Mouse (Mus musculus) midbrain, postnatal 0 days (tissue): ENCODE data around the gene Gimap7. TPM values are rescaled to one million over a fixed set of nuclear protein-coding genes. Genes with fewer than 3 reads are reported as not detected.
A peak's percentile ranks its signal among the peaks of the same experiment; 100 is the strongest.

ENCODE experiments used
- ATAC-seq: fragments of 200-750 bp; cut with Nextera tagmentation; 2 replicates; pipeline ENCODE4 v1.8.0; 2017; ENCODE audit warnings: moderate number of reproducible peaks, mild to moderate bottlenecking, moderate TSS enrichment, moderate library complexity; ENCODE audit not compliant: low FRiP score
- DNase-seq: peaks from one replicate; pipeline ENCODE4 v3.0.0-alpha.2; 2015; ENCODE audit warnings: low spot score
- H3K27ac ChIP-seq: fragments of 300-500 bp; sonication (generic); 2 replicates; pipeline ENCODE4 v1.5.1; 2014; ENCODE audit warnings: low read depth, mild to moderate bottlenecking, low read length, mixed read lengths
- H3K27me3 ChIP-seq: fragments of 300-500 bp; sonication (generic); 2 replicates; pipeline ENCODE4 v1.6.1; 2014; ENCODE audit warnings: low read length, control low read depth, mixed read lengths; ENCODE audit not compliant: insufficient read depth
- H3K36me3 ChIP-seq: fragments of 300-500 bp; sonication (generic); 2 replicates; pipeline ENCODE4 v1.6.1; 2014; ENCODE audit warnings: low read length, control low read depth, mixed read lengths; ENCODE audit not compliant: insufficient read depth
- H3K4me1 ChIP-seq: fragments of 300-500 bp; sonication (generic); 2 replicates; pipeline ENCODE4 v1.6.1; 2014; ENCODE audit warnings: mild to moderate bottlenecking, control low read depth, antibody characterized with exemption, low read length, mixed read lengths; ENCODE audit not compliant: insufficient read depth
- H3K4me2 ChIP-seq: fragments of 300-500 bp; sonication (generic); 2 replicates; pipeline ENCODE4 v1.6.1; 2014; ENCODE audit warnings: low read depth, mild to moderate bottlenecking, low read length, mixed read lengths; ENCODE audit not compliant: poor library complexity, severe bottlenecking
- H3K4me3 ChIP-seq: fragments of 300-500 bp; sonication (generic); 2 replicates; pipeline ENCODE4 v1.5.1; 2014; ENCODE audit warnings: low read depth, mild to moderate bottlenecking, low read length, moderate library complexity
- H3K9ac ChIP-seq: fragments of 300-500 bp; sonication (generic); replicated peaks from 2 replicates; pipeline ENCODE4 v1.6.1; 2014; ENCODE audit warnings: mild to moderate bottlenecking, low read length, moderate library complexity, mixed read lengths; ENCODE audit not compliant: poor library complexity, severe bottlenecking
- H3K9me3 ChIP-seq: fragments of 300-500 bp; sonication (generic); 2 replicates; pipeline ENCODE4 v1.6.1; 2016; ENCODE audit warnings: low read length, control low read depth
- CTCF ChIP-seq: IDR thresholded peaks from 2 replicates; pipeline ENCODE4 v1.5.1; 2016; ENCODE audit warnings: antibody characterized with exemption, mild to moderate bottlenecking
- WGBS: fragments of 180-500 bp; shearing (Covaris S2); extraction: QIAGEN DNeasy Blood & Tissue Kit; methylation state at CpG from one replicate; pipeline ENCODE4 v1.1.7; 2014; 5-methylcytosine and 5-hydroxymethylcytosine counted together
- polyA plus RNA-seq: library from polyadenylated mRNA; unstranded; fragments of >200 nt; fragmentation: Nextera tagmentation; extraction: Ambion mirVana; gene quantifications from 2 replicates; pipeline ENCODE4 v1.2.1, GENCODE M21; 2015
- total RNA-seq: library from RNA; depleted of rRNA; stranded (reverse); fragments of >200 nt; gene quantifications from 2 replicates; pipeline ENCODE4 v1.2.3, GENCODE M21; 2014

Gene Gimap7
- total and polyA plus RNA-seq, 2 experiments from 2014 or later = not detected

DNA sequence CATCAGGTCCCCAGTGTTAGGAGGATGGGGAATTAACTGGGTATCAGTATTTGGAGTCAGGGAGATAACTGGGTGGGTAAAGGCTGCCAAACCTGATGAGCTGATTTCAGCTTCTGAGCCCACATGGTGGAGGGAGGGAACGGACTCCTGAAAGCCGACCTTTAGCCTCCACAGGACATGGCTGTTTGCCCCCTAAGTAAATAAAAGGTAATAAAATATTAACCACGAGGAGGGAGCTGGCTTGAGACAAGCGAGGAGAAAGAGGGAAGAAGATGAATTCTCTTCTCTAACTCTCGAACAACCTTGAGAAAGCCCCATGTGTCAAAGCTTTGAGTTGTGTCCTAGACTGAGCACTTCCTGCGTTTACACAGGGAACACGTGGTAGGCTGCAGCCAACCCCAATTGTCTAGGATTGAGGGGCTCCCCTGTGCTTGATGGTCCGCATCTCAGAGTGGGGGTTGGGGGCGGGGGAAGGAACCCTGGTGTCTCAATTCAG, 23.3 kb downstream of the Gimap7 start:
- Histone ChIP-seq H3K36me3 (no peaks in the 10 kb centered on the region), H3K4me1 (no peaks in the 10 kb centered on the region), H3K9me3 (no peaks in the 10 kb centered on the region), H3K4me2 (peak overlapping the region; percentile 73), H3K9ac (no peak overlapping the region), H3K27ac (no peak overlapping the region), H3K4me3 (peak overlapping the region; percentile 36; the same call in 1 of the 2 replicates), H3K27me3 (no peaks in the 10 kb centered on the region)
- 34% methylated on average over 9 of the region's 9 CpGs for WGBS
- peak; percentile 15 for DNase-seq
- TF ChIP-seq CTCF = no peak
- peak; percentile 71 for ATAC-seq

DNA sequence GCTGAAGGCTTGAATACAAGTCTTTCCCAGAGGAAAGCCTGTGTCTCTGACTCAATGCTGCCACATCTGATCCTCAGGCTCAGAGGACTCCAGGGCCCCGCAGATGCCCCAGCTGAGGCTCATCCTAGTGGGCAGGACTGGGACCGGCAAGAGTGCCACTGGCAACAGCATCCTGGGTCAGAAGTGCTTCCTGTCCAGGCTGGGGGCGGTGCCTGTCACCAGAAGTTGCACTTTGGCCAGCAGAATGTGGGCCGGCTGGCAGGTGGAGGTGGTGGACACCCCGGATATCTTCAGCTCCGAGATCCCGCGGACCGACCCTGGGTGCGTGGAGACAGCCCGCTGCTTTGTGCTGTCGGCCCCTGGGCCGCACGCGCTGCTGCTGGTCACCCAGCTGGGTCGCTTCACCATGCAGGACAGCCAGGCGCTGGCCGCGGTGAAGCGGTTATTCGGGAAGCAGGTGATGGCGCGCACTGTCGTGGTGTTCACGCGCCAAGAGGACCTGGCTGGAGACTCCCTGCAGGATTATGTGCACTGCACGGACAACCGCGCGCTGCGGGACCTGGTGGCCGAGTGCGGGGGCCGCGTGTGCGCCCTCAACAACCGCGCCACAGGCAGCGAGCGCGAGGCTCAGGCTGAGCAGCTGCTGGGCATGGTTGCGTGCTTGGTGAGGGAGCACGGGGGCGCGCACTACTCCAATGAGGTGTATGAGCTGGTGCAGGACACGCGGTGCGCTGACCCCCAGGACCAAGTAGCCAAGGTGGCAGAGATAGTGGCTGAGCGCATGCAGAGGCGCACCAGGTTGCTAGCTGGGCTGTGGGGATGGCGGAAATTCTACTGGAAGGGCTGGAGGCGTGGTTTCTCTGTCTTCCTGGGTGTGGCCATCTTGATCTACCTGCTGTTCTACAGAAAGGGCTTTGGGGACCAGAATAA, 24.3 kb downstream of the Gimap7 start:
- TF ChIP-seq CTCF = no peak
- H3K4me1 ChIP-seq = no peaks in the 10 kb centered on the region
- H3K27ac ChIP-seq = peak overlapping the region; percentile 26; the same call in 1 of the 2 replicates
- WGBS = 6% methylated on average over 52 of the region's 52 CpGs
- DNase-seq (peak; percentile 12), ATAC-seq (peak; percentile 67)
- H3K36me3 ChIP-seq = no peaks in the 10 kb centered on the region
- no peaks in the 10 kb centered on the region for H3K27me3 ChIP-seq
- no peaks in the 10 kb centered on the region for H3K9me3 ChIP-seq
- H3K4me3 ChIP-seq = peak overlapping the region; percentile 36
- H3K4me2 ChIP-seq = peak overlapping the region; percentile 73
- peak overlapping the region; percentile 45 for H3K9ac ChIP-seq

DNA sequence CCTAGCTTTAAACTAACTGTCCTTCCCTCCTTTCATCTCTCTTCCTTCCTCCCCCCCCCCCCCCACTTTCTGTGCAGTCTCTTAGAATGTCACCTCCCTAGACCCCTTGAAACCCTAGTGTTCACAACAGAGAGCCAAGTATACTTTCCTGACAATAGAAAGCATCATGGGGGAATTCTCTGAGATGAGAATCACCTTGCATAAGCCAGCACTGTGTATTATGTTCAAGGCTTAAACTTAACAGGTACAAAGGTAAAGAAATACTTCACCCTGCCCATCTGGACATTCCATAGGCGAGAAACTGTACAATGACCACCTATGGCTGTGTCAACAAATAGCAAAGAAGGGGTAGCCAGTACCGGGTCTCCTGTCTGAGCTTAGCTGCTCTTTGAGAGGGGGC, 27.1 kb downstream of the Gimap7 start:
- 72% methylated on average over 2 of the region's 2 CpGs for WGBS
- Histone ChIP-seq H3K9ac (no peak overlapping the region), H3K27me3 (no peaks in the 10 kb centered on the region), H3K4me3 (no peak overlapping the region), H3K27ac (no peak overlapping the region), H3K9me3 (no peaks in the 10 kb centered on the region), H3K36me3 (no peaks in the 10 kb centered on the region), H3K4me2 (no peak overlapping the region), H3K4me1 (no peaks in the 10 kb centered on the region)
- no peak for TF ChIP-seq CTCF
- ATAC-seq (no peak), DNase-seq (no peak)

DNA sequence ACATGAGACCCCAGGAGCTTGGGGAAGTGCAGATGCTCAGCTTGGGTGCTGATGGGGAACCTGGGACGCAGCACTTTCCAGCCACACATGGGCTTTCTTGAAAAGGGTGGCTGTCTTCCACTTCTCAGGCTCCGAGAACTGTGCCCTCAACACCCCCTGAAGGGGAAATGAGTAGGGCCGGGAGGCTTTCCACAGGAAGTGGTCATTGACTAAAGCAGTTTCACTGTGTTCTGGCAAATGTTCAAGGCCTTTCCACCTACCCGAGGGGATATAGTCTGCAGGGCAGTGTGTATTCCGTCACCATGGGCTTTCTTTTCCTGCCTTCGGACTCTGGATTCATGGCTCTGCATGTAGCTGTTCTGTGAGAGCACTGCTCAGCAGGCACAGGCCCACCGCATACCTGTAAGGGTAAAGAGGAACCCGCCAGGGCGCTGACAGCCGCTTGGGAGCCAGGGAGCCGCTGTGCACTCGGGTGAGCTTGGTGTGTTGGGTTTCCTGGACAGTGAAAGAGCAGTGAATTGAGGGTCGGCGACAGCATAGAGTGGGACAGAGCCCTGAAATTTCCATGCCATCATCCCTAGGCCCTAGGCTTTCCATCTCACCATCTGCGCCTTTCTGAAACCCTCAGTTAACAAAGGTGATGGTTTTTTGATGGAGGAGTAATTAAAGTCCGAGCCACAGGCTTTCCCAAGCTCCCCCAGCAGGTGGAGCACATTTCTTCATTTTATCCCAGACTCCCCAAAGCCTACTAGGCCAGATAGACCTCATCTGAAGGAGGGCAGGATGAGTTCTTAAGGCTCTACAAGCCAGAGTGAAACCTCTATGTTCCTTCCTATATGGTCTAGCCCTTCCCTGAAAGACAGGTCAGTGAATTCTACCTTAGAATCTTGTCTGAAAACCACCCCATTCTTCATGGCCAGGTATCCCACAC, 27.8 kb downstream of the Gimap7 start, which contains the start of gene Gimap5:
TSS of gene Gimap5 (plus strand) at position 239 of the 931 bp plus-strand sequence.
- Histone ChIP-seq H3K4me1 (no peaks in the 10 kb centered on the region), H3K4me2 (0 out of 2 replicates have a peak within 1 kb of the TSS, but pooled peaks have one; percentile 13), H3K4me3 (no peak within 1 kb of the TSS), H3K9ac (no peak within 1 kb of the TSS), H3K9me3 (no peaks in the 10 kb centered on the region), H3K36me3 (no peaks in the 10 kb centered on the region), H3K27me3 (no peaks in the 10 kb centered on the region), H3K27ac (no peak within 1 kb of the TSS)
- TF ChIP-seq CTCF = peak; percentile 68
- WGBS = 47% methylated on average over 16 of the region's 16 CpGs
- ATAC-seq (no peak), DNase-seq (peak; percentile 46)

DNA sequence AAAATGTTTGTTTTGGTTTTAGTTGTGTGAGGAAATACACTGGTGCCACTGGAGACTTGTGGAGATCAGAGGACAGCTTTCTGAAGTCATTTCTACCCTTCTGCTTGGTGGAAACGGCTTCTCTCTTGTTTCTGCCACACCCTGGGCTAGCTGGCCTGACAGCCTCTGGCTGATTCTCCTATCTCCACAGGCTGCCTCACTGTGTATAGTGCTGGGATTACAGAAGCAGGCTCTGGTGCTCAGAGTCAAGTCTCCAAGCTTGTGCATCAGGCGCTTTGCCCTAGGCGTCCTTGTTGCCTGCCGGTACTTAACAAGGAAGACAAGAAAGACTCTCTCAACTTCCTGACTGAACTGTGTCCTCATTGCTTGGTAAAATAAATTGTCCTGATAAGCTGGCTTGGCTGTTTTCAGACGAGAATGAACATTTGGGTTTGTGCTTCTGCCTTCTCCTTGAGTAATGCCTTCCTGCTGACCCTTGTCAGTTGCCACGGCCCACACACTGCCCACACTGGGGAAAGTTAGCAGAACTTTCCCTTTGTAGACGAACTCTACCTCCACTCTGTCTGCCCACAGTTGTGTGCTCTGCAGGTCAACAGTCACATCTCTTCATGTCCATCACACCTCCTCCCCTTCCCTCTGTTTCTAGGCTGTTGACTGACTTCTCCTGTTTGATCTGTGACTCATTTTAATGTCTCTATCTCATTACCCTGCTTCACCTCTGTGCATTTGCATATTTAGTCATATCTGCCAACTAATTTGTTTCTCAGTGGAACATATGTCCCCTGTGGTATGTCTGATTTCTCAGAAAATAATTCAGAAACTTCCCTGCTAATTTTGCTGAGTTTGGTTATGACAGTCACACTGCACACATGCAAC, 28.9 kb downstream of the Gimap7 start:
- no peak for ATAC-seq
- H3K9ac ChIP-seq = no peak overlapping the region
- TF ChIP-seq CTCF = no peak

More for the DNA sequence above, 28.9 kb downstream of the Gimap7 start:
- Histone ChIP-seq H3K4me1 (no peaks in the 10 kb centered on the region), H3K4me3 (no peak overlapping the region), H3K27me3 (no peaks in the 10 kb centered on the region), H3K9me3 (no peaks in the 10 kb centered on the region), H3K4me2 (no peak overlapping the region), H3K36me3 (no peaks in the 10 kb centered on the region), H3K27ac (no peak overlapping the region)
- 82% methylated on average over 7 of the region's 7 CpGs for WGBS
- DNase-seq = no peak
